Comparison of ENCODE assay signal across 15 mouse cellular contexts in the genomic region with DNA sequence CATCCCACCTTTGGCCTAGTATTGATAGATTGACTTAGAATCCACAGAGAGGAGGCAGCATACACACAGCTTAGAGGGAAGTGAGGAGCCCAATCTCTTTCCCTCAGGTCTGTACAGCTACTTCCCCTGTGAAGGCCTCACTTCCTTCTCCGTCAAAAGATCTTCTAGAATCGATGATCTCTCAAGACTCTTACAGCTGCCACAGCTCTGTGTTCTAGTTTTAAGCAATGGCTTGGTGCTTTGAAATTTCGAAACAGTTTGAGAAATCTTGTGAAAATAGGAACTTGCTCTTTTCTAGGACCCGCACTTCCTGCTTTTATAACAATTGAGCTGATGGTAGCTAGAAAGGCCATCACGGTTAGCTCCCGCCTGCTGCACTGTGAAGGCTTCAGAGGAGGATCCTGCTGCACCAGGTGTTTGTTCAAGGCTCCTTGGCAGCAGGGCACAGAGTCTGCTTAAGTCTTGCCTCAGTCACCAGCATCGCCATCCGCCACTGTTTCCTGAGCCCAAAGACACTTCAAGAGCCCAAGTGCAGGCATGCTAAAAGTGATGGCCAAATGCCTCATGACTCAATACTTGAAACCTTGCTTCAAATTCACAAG.
DNase-seq lines count a peak whose midpoint lies in the region; ATAC-seq and TF ChIP-seq lines count a peak whose summit lies in the region.
"Had no signal": no experiment of that assay in that cellular context is flagged by ENCODE, and none has a peak within 500 bp of the region (broad histone marks: within the 10 kb centered on the region; RNA-seq: fewer than 3 reads in every experiment).

No protein-coding gene starts in this region.

- H3K9me3 ChIP-seq in intestine, postnatal 0 days (ENCODE audit: control insufficient read depth): no peaks in the 10 kb centered on the region
- H3K9me3 ChIP-seq: hindbrain, embryonic 12.5 days; limb, embryonic 12.5 days; midbrain, embryonic 15.5 days had no signal

- H3K4me3 ChIP-seq in gastrocnemius, adult 2 months: no peak overlapping the region
- H3K4me3 ChIP-seq in intestine, postnatal 0 days (ENCODE audit: low read depth, low read length): no peak overlapping the region
- H3K4me3 ChIP-seq: erythroblast, embryonic 14.5 days; hindbrain, embryonic 12.5 days; limb, embryonic 12.5 days; midbrain, embryonic 15.5 days had no signal

- 84% methylated on average over 8 of the region's 8 CpGs for WGBS in intestine, postnatal 0 days

- no peak overlapping the region for H3K4me2 ChIP-seq in intestine, postnatal 0 days (replicated peaks; ENCODE audit: low read depth)
- H3K4me2 ChIP-seq: hindbrain, embryonic 12.5 days; limb, embryonic 12.5 days; midbrain, embryonic 15.5 days had no signal

- no peak overlapping the region for H3K9ac ChIP-seq in intestine, postnatal 0 days (ENCODE audit: low read depth, low read length)
- H3K9ac ChIP-seq: hindbrain, embryonic 12.5 days; limb, embryonic 12.5 days; midbrain, embryonic 15.5 days had no signal

- no peaks in the 10 kb centered on the region for H3K4me1 ChIP-seq in intestine, postnatal 0 days (replicated peaks; ENCODE audit: control insufficient read depth, insufficient read depth, low read length)
- H3K4me1 ChIP-seq: hindbrain, embryonic 12.5 days; midbrain, embryonic 15.5 days had no signal

- TF ChIP-seq CTCF in gastrocnemius, adult 2 months (IDR thresholded peaks at IDR 0.05): no peak
- no peak for TF ChIP-seq CTCF in intestine, postnatal 0 days (IDR thresholded peaks at IDR 0.05; ENCODE audit: low read depth)

- H3K36me3 ChIP-seq in intestine, postnatal 0 days (ENCODE audit: control insufficient read depth, insufficient read depth): no peaks in the 10 kb centered on the region
- H3K36me3 ChIP-seq: hindbrain, embryonic 12.5 days; limb, embryonic 12.5 days; midbrain, embryonic 15.5 days had no signal

- H3K27ac ChIP-seq in gastrocnemius, adult 2 months: no peak overlapping the region
- H3K27ac ChIP-seq in intestine, postnatal 0 days (ENCODE audit: low read depth, low read length): no peak overlapping the region
- H3K27ac ChIP-seq: hindbrain, embryonic 12.5 days; limb, embryonic 12.5 days; midbrain, embryonic 15.5 days had no signal

- no peaks in the 10 kb centered on the region for H3K27me3 ChIP-seq in intestine, postnatal 0 days (replicated peaks; ENCODE audit: control insufficient read depth, insufficient read depth, low read length)
- H3K27me3 ChIP-seq: hindbrain, embryonic 12.5 days; limb, embryonic 12.5 days; midbrain, embryonic 15.5 days had no signal

- peak; percentile 19 for DNase-seq in layer of hippocampus, adult 11-12 months (ENCODE audit: low spot score)
- DNase-seq in layer of hippocampus, postnatal 25 days (ENCODE audit: extremely low spot score in 1 of 2, low spot score in 1 of 2): no peak
- DNase-seq in A20 (ENCODE audit: low read depth, low spot score): peak; percentile 77
- peak; percentile 43 for DNase-seq in brain, adult 2 months (ENCODE audit: low read depth, low spot score)
- DNase-seq in naive thymus-derived CD4-positive, alpha-beta T cell, adult 2 months (ENCODE audit: low read depth): peak; percentile 38
- DNase-seq in gastrocnemius, adult 2 months: no peak
- DNase-seq in urinary bladder, postnatal 25 days (ENCODE audit: low spot score): no peak
- DNase-seq: cerebellum, adult 8-10 months; kidney, postnatal 25 days had no signal

- intact Hi-C loops in gastrocnemius, adult 2 months (cut with DNase I): no loop called here

- no peak for ATAC-seq in intestine, postnatal 0 days
- ATAC-seq: activated CD4-positive, CD25-positive, alpha-beta regulatory T cell, adult 4 months; midbrain, embryonic 15.5 days had no signal

Comparison
In these comparisons a context has a peak if more than half of its experiments do, and no peak if none do; other contexts are left out.
1. DNase-seq: peak in layer of hippocampus, adult 11-12 months (single experiment), A20 (single experiment), brain, adult 2 months (single experiment) and naive thymus-derived CD4-positive, alpha-beta T cell, adult 2 months (single experiment); none in layer of hippocampus, postnatal 25 days (0 of 2), gastrocnemius, adult 2 months (single experiment) and urinary bladder, postnatal 25 days (single experiment).